Mouse (Mus musculus) layer of hippocampus, adult 18-20 months (tissue): ENCODE data around the gene Slc39a11. TPM values are rescaled to one million over a fixed set of nuclear protein-coding genes. Genes with fewer than 3 reads are reported as not detected.

ENCODE experiments used
- DNase-seq, 2 experiments: peaks; one replicate each; pipeline ENCODE4 v3.0.0; 2022; ENCODE audit warnings: low spot score in 2 of 2
- total RNA-seq, 2 experiments: library from RNA; stranded (reverse); gene quantifications; 2 replicates each; pipeline ENCODE4 v1.2.3; 2021

The Slc39a11 gene
- total RNA-seq, 2 experiments from 2014 or later: 20.4 to 25.4 TPM

DNA sequence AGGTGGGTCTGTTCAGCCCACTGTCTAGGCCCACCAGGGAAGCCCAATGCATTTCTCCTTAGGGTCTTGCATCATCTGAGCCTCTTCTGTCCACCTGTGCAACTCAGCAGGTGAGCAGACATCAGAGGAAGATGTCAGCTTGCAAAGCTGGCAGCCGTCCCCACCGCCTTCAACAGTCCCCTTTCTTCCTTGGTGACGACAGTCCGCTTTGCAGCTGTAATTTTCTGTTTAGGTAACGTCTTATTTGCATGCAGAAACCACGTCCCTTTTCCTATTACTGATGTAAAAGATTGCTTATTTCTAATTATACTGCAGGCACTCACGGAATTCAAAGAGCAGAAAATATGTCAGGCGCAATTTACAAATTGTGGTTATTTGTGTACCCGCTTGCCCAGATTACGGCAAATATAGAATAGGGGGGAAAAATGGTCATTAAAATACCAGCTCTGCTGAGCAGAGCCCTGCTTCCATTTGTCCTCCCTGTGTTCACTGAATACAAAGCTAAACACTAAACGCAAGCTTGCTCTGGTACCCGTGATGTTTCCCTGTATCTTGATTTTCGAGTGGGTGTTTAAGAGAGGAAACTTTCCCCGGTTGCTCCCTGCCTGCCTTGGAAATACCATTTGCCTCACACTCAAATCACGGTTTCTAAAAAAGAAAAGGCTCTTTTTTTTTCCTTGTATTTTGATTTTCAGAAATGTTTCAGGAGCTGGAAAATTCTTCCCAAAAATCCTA is 230.8 kb downstream of the Slc39a11 start:
- DNase-seq: peak in 1 of 2 experiments; percentile 36

DNA sequence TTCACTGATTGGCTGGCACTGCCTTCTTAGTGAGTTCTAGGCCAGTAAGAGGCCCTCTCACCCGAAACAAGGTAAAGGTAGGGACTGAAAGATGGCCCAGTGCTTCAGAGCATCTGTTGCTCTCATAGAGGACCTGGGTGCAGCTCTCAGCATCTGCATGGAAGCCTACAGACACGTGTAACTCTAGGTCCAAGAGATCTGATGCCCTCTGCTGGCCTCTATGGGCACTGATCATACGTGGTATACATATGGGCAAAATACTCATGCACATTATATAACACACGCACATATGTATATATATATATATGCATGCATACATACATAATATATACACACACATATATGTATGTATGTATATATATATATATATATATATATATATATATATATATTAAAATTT is 231.9 kb downstream of the Slc39a11 start:
- no peak for DNase-seq

DNA sequence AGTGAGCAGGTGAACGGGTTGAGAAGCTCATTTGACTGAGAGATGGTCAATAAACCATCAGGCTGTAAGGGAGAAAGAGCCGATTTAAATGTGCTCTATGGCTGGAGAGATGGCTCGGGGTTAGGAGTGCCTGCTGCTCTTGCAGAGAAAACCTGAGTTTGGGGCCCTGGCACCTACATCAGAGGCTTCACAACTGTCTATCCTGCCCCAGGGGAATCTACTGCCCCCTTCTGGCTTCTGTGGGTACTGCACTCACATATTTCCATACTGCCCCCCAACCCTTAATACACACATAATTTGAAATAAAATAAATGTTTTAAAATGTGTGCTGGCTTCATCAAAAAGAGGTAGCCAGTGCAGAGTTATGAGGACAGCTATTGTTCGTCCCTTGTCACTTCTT is 237.3 kb downstream of the Slc39a11 start:
- DNase-seq: no peak

DNA sequence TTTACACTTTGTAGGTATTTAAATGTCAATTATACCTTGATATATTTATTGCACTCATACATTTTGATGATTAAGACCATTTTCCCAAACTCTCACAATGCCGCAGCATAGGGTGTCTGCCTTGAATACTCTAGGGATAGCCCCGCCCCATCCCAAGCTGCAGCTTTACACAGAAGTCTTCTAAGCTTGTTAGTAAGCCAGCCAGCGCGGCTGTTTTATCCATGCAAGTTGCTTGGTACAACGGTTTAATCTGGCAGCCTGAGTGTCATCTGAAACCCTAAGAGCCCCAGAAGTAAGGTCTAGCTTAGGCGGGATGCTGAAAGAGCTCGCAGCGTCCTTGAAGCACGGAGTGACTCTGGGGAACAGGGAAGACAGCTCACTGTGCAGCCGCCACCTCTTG is 238.1 kb downstream of the Slc39a11 start:
- DNase-seq: no peak

DNA sequence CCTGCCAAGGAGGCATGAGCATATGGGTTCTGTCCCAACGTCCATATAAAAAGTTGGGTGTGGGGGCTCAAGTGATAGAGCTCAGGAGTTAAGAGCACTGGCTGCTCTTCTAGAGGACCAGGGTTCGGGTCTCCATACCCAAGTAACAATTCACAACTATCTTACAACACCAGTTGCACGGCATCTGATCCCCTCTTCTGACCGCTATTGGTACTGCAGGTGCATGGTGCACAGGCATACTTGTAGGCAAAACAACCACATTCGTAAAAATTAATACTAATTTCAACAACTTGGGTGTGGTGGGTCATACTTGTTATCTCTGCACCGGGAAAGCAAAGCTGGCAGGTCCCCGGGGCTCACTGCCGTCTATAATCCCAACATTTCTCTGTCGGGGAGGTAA is 240.8 kb downstream of the Slc39a11 start:
- DNase-seq: no peak

DNA sequence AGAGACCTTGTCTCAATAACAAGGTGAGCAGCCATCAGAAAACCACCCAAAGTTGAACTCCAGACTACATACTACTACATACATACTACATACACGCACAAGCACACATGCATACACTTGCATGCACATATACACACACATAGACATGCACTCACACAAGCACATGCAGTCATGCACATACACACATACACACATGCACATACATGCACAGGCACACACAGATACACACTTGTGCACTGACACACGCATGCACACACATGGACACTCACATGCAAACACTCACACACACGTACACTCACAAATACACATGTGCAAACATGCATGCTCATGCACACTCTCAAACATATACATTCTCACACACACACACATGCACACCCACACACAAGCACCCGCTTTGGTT is 242.4 kb downstream of the Slc39a11 start:
- no peak for DNase-seq

DNA sequence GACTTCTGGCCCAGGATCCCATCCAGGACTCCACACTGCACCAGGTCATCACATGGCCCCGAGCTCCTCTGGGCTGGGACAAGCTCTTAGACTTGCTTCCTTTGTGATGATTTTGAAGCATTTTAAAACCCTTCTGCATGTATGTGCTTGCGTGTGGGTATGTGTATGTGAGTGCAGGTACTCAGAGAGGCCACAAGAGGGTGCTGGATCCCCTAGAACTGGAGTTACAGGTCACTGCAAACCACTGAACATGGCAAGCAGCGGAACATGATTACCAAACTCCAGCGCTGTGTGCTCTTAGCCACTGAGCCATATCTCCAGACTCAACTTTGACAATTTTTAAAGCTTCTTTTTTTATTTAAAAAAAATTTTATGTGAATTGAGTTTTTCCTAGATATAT is 249.0 kb downstream of the Slc39a11 start:
- no peak for DNase-seq

DNA sequence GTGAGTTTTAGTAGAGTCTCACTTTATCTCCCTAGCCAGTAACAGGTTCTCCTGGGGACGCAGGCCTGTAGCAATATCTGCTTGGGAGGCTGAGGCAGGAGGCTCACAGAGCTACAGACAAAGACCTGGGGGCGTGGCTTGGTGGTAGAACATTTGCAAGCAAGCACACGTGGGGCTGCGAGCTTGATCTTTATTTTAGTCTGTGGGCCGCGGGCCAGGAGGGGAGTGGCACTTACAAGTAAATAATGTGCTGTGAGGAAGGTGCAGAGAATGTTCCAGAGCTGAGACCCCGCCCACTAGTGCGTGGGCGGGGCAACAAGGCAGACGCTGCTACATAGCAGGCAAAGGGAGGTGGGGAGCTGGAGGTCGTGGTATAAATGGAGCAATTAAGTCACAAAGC is 250.3 kb downstream of the Slc39a11 start:
- DNase-seq: no peak

DNA sequence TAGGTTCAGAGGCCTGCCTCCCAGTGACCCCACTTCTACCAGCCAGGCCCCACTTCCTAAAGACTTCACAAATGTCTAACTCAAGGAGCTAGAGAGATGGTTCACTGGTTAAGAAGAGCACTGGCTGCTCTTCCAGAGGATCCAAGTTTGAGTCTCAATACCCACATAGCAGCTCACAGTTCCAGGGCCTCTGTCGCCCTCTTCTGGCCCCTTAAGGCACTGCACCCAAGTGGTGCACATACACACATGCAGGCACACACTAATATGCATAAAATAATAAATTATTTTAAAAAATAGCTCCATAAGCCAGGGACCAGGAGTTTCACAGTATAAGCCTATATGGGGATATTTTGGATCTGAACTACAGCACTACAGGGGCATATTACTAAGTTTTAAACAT is 252.5 kb downstream of the Slc39a11 start:
- no peak for DNase-seq

DNA sequence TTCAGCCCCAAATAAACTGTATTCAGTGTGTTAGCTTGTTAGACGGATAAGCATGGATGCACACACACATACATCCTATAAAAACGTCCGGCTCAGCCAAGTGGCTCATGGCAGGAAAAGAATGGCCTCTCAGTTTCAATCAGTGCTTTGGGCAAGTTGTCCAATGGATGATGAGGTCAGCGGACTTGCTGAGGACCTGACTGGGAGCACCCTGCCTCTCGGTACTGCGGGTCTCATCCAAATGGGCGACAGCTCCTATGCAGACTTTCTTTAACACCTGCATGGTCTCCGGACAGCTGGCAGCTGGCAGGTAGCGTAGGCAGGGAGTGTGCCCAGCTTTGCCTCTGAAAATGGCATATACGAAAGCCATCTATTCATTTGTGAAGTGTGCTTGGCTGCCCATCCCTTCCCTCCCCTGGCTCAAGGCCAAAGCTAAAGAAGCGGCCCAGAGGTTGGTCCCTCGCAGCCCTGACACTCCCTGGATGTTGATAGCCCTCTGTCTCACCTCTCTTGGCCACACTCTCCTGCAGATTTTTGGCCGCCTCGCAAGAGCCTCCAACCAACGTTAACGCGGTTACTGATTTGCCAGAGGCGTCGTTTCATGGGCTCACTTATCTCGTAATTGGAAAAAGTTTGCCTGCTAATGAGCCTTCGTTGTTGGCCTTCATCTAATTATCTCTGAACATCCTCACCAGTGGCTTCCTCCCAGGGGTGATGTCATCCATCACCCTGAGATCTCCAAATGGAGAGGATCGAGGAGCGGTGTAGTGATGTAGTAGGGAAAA is 256.3 kb downstream of the Slc39a11 start:
- DNase-seq: no peak

DNA sequence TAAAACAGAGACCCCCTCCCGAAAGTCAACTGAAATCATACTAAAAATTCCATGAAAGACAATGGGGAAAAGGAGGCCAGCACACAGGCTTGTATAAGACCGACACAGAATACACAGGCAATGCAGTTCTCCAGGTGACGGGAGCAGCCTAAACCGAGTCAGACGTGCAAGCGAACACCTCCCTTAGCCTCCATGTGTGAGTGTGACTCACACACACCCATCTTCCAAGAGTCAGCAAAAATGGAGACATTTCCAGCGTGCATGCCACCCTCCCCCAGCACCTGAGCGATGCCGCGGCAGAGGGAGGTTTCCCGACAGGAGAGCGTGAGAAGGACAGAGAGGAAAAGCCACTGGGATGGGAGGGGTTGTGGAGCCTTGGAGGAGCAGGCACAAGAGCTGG is 258.2 kb downstream of the Slc39a11 start:
- DNase-seq: no peak

DNA sequence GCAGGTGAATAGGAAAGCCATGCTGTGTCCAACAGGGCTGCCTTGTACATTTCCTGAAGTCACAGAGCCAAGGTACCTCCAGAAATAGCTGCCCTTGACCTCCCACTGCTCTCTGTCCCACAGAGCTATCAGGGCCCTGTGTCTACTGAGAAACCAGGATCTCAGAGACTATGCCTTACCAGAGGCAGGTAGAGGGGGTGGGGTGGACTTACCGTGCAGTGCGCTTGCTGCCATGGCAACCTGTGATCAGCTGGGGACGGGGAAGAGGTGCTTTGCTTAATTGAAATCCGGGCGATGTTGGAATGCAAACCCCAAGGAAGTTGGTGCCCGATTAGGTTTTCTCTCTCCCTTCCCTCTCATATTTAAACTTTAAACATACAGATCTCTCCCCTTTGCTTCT is 260.2 kb downstream of the Slc39a11 start:
- DNase-seq: no peak

DNA sequence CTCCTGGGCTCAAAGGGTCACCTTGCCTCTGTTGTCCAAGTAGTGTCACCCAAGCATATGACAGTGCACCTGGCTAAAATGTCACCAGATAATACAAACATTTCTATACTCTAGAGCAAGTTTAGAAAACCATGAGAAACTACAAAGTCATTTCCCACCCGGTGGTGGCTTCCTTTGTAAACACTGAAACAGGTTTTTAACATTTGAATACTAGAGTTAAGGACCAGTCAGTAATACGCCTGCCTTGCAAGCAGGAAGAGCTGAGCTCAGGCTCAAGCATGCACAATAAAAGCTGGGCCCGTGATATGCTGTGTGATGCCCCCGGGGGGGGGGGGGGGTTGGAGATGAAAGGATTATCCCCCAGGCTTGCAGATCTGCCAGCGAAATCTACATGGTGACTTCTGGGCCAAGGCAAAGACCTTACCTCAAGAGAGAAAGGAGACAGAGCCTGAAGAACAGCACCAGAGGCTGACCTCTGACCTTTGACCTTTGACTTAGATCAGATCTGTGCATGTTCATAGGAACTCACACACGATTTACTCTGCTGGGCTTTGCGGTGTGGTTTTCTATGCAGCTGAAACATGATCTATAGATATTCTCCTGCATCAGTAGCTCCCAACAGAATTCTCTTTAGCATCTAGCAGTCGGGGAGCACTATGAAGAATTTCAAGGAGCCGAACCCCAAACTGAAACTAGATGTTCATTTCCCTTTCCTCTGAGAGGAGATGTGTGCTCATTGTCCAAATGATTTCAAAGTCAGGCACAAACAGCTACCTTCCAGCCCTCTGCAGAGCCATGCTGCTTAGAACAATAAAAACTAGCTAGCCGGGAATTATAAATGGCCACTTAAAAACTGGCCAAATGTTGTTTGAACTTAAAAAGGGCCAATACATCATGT is 267.0 kb downstream of the Slc39a11 start:
- DNase-seq: no peak

DNA sequence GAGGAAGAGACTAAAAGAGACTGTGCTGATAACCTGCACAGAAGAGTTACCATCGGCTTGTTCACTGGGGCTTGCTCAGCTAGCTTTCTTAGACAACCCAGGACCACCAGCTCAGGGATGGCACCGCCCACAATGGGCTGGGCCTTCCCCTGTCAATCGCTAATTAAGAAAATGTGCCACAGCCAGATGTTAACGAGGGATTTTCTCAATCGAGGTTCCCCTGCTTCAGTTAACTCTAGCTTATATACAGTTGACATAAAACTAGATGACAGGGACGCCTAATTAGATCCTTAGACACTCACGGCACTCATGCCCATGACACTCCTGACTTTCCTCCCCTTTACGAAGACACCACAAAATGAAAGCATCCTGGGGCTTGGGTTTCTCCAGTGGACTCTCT is 268.3 kb downstream of the Slc39a11 start:
- DNase-seq: no peak

DNA sequence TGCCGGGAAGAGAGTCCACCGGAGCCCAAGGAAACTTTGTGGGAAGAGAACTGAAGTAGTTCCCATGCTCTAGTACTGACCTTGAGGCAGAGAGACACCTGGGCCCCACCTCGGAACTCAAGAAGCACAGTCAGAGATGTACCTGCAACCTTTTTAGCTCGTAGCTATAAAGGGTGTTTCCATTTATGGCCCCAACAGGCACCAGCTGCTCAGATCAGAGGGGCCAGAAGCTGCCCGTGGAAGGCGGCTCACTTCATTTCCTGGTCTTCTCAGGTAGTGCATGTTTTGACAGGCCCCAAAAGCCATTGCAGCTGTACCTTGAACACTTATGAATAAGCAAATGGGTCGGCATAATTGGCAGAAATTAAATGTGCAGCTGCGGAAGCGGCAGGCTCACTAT is 271.0 kb downstream of the Slc39a11 start:
- no peak for DNase-seq

DNA sequence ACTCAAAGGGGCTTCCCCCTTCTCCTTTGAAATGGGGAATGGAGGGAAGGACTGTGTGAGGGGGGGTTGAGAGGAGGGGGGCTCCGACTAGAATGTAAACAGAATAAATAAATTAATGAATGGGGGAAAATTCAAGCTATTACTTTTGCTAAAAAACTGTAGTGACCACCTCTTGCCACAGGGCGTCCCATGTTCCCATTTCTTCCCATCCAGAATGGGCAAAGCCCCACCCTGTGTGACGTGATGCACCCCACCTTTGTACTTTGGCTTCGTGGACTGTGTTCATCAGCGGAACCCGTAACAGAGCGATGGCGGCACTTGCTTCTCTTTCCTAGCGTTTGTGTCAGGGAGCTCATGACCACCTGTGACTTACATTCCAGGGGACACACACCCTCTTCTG is 273.8 kb downstream of the Slc39a11 start:
- no peak for DNase-seq

DNA sequence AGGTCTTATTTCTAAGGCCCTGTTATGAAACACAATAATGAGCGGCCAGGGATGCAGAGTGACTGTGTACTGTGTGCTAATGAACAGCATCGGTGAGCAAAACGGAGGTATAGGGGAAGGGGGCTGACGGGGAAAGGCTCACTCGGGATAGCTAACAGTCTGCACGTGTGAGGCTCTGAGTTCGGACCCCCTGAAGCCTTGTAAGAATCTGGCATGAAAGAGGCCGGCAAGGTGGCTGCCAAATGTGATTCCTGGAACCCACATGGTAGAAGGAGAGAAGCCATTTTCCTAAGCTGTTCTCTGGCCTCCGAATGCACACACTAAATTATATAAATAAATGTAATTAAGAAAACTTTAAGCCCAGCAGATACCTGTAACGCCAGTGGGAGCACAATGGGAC is 276.0 kb downstream of the Slc39a11 start:
- DNase-seq: no peak

DNA sequence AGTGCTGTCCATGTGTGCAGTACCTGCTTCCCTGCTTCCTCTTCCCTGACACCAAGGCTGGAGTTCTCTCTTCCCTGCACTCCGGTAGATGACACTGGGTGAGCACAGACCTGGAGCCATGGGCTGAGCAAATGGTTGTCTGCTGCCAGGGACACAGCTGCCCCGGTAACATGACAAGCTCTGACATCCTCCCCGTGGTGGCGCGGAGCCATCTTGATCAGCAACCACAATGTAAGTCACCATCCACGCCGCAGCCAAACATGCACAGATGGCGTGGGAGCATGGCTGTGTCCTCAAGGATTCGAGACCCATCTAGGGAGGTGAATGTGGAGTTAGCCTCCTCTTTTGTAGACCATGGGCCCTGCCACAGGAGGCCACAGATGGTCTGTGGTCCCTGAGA is 276.5 kb downstream of the Slc39a11 start:
- peak in 1 of 2 experiments; percentile 53 for DNase-seq

DNA sequence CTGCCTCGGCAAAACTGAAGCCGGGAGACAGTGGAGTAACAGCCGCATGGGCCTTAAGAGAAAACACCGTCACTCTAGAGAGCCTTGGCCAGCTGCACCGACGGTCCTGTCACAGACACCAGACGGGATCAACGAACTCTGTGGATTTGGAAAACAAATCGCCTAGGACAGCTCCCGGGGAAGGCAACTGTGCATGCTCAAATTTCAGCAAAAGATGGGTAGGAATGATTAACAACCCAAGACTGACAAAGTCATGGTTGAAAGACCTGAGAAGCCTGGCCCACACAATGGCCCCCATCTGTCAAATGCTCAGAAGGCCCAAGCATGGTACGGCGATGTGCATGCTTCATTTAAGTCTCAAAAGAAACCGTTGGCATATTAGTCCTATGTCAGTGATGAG is 281.8 kb downstream of the Slc39a11 start:
- DNase-seq: no peak

DNA sequence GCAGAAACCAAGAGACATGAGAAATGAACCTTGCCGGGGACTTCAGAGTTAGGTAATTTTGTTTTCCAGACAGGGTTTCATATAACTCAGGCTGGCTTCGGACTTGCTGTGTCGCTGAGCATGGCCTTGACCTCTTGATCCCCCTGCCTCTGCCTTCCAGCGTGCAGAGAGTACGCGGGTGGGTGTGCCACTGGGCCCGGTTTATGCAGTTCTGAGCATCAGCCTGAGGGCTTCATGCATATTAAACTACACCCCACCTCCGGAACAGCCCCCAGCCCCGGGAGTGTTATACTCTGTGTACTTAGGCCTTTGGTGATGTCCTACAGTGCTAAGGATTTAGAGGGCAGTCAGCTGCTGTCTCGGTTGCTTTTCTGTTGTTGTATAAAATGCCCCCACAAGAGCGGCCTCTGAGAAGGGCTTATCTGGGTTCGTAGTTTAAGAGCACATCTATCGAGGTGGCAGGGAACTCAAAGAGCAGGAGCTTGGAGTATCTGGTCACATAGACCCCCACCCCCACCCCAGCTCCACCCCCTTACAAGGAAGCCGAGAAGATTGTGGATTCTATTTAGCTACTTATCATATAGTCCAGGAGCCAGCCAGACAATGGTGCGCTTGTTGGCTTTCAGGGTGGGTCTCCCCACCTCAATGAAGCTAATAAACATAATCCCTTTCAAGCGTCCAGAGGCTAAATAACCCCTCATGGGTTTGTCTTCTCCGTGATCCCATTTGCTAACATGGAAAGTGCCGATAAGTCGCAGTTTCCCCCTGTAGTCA is 283.4 kb downstream of the Slc39a11 start:
- no peak for DNase-seq

DNA sequence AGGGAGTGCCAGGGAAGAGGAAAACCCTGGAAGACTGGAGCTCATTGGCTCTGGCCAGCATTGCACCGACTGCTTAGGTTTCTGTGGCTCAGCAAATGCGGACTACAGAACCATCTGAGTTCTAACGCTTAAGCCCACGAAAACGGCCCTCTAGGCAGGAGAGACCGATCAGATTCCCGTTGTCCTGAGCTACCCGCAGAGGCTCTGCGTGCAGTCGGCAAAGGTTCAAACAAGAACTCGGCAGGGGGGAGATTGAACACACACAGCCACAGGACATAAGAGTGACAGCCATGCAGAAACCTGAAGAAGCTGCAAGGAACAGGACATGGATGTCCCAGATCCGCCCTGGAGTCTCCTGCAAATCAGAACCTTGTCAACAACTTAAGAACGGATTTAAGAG is 286.1 kb downstream of the Slc39a11 start:
- DNase-seq: no peak
